Mouse (Mus musculus) right cerebral cortex, postnatal 36 days (tissue): ENCODE measurements around the gene Paqr6.
"Not testable (repeated sequence)": the region's sequence is repeated elsewhere in the genome, so short reads cannot be mapped to it uniquely, and the experiment has no call there.

Experiments
- DNase-seq, 2 experiments: peaks; one replicate each; pipeline ENCODE4 v3.0.0; 2022; ENCODE audit warnings: low spot score in 2 of 2, mixed read lengths in 1 of 2

The Paqr6 gene

GRCm38 (mm10) chr3:88365705-88366361 lies 1.4 kb downstream of the Paqr6 start:
- peak in 1 of 2 experiments; percentile 28 for DNase-seq

GRCm38 (mm10) chr3:88366830-88367428 lies 2.5 kb downstream of the Paqr6 start:
- DNase-seq = peak; percentile 61 to 69

- not testable (repeated sequence) for DNase-seq
Measured at GRCm38 (mm10) chr3:88367517-88367916, 3.1 kb downstream of the Paqr6 start.

DNA sequence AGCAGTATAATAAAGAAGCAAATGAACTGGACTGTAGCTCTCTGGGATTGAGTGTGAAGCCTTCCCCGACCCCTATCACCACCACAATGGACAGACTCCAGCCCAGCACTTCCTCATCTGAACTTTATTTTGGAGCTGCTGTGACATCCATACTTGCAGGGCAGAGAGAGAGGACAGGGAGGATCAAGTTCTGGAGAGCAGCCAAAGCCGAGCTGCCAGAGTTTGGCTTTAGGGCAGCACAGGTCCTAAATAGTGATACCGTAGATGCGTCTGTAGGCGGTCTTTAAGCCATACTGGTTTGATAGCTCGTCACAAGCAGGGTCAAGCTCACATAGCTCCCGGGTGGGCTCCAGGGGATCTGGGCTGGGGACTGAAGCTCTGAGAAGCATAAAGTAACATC lies 4.1 kb downstream of the Paqr6 start:
- DNase-seq = not testable (repeated sequence)

DNA sequence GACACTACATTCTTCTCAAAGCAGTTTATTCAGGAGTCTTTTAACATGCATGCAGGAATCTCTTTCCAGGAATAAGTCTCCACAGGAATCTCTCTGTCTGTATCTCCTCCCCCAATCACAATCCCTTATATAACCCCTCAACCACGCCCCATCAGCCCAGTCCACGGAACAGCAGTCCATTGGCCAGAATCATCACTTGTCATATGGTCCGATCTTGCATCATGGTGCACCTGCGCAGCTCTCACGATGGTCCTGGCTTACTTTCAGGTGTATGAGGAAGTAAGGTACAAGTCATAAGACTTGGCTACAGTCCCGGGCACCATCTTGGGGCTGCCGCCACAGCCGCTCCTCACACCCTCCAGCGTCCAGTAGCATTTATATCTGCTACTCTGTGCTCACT lies 8.3 kb downstream of the Paqr6 start, which contains the start of gene Bglap3:
TSS of gene Bglap3 (minus strand) at position 101 of the 400 bp plus-strand sequence.
- DNase-seq = not testable (repeated sequence)

- DNase-seq = not testable (repeated sequence)
Measured at GRCm38 (mm10) chr3:88375750-88376626, 11.6 kb downstream of the Paqr6 start.

DNA sequence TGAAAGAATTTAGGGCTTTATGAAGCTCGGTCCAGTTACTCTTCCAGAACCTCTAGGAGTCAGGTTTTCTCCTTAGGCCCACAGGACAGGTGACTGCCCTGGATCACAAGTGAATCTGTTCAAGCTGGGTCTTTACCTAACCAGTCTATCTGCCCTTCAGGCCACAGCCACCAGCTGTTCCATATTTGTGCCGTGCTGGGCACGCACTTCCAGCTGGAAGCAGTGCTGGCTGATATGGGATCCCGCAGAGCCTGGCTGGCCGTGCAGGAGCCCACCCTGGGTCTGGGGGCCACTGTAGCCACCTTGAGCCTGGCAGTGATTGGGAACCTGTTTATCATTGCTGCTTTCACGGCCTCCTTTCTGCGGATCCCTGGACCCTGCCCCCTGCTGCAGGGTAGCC lies 12.3 kb downstream of the Paqr6 start:
- not testable (repeated sequence) for DNase-seq

DNA sequence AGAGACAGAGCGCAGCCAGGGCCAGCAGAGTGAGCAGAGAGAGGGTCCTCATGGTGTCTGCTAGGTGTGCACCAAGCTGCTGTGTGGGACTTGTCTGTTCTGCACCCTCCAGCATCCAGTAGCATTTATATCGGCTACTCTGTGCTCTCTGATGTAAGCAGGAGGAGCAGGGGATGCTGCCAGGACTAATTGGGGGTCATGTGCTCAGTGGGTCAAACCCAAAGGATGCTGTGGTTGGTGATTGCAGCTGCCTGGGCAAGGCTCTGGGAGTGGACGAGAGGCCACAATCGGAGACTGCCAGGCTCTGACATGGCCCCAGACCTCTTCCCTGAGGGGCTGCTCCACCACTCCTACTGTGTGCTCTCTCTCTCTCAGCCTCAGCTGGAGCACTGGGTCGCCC lies 14.2 kb downstream of the Paqr6 start, which contains the start of gene Bglap2:
TSS of gene Bglap2 (minus strand) at position 101 of the 400 bp plus-strand sequence.
- not testable (repeated sequence) for DNase-seq

GRCm38 (mm10) chr3:88381389-88382315 lies 17.3 kb downstream of the Paqr6 start:
- not testable (repeated sequence) for DNase-seq

GRCm38 (mm10) chr3:88382383-88382782 lies 18.0 kb downstream of the Paqr6 start:
- DNase-seq = not testable (repeated sequence)

GRCm38 (mm10) chr3:88384364-88384763 lies 20.0 kb downstream of the Paqr6 start, which contains the start of gene Bglap:
Gene Bglap, minus strand, starts transcription at chr3:88384464.
- no peak for DNase-seq

DNA sequence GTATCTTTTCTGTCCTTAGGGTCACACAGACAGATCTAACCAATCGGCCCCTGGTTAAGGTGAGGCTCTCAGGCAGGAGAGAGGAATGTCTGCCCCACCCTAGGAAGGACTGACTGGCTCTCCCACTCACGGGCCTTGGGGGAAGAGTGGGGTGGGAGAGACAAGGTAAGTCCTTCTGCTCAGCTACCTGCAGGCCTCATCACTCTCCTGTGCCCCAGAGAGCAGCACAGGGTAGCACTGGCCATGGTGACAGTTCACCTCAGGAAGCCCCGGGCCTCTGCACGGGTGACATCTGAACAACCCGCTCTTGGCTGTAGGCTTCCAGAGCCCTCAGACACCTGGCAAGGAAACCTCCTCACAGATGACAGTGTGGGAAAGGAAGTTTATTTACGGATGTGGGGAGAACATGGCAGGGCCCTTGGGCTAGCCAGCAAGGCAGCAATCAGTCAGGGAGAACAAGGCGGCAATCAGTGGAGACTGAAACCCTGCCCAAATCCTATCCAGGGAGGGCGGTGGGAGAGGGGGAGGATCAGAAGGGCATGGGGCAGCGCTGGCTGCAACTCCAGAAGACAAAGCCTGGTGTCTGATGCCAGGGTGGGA lies 29.5 kb downstream of the Paqr6 start:
- no peak for DNase-seq

GRCm38 (mm10) chr3:88395288-88395687 lies 30.9 kb downstream of the Paqr6 start:
- DNase-seq = no peak

GRCm38 (mm10) chr3:88395742-88396141 lies 31.4 kb downstream of the Paqr6 start:
- DNase-seq = no peak

DNA sequence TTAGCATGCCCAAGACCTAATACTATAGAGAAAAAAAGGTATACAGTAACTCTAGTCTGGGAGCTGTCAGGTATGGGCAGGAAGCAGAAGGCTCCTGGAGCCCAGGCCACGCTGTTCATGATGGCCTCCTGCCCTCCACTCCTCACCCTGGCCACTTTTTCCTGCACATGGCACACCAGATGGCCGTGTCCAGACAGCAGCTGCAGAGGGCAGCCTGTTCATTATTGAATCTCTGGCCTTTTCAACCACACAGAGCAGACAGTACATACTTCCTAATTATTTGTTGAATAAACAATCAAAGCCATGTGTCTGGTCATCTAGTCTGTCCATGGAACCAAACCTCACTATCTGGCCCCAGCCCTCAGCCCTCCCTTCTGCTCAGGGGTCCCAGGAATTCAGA lies 34.3 kb downstream of the Paqr6 start:
- DNase-seq = no peak

DNA sequence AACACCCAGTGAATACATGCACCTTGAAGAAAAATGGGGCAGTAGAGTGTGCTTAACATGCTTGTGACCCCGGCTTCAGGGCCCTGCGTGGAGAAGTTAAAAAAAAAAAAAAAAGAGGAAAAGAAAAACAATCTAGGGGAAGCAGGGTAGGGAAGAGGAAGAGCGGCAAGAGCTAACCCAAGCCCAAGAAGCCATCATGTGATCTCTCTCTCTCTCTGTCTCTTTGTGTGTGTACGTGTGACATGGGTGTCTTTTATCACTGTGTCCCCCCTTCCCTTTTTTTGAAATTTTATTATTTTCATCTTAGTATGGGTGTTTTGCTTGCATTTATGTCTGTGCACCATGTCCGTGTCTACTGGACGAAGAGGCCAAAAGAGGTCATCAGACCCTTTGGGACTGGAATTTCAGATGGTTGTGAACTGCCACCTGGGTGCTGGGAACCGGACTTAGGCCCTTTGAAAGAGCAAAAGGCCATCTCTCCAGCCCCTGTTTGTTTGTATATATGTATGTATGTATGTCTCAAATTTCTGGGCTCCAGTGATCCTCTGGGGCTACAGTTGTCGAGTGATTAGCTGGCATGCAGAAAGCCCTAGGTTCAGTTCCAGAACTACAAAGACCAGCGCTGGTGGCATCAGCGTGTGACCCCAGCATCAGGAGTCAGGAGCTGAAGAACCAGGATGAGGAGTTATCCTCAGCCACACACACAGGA lies 39.3 kb downstream of the Paqr6 start:
- DNase-seq = no peak

- peak; percentile 41 to 54 for DNase-seq
Measured at GRCm38 (mm10) chr3:88407090-88407489, 42.7 kb downstream of the Paqr6 start.

DNA sequence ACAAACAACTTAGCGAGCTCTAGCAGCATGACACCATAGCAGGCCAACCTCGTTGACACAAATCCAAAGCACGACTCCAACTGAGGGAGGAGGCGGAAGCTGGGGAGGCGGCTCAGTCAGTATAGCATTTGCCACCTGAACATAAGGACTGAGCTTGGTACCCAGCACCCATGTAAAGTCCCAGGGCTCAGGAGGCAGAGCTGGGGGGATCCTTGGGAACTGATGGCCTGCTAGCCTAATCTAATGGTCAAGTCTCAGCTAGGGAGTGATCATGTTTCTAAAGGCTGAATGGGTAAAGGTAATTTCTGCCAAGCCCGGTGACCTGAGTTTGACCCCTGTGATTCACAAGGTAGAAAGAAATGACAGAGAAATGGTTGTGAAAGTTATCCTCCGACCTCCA lies 43.1 kb downstream of the Paqr6 start:
- no peak for DNase-seq

DNA sequence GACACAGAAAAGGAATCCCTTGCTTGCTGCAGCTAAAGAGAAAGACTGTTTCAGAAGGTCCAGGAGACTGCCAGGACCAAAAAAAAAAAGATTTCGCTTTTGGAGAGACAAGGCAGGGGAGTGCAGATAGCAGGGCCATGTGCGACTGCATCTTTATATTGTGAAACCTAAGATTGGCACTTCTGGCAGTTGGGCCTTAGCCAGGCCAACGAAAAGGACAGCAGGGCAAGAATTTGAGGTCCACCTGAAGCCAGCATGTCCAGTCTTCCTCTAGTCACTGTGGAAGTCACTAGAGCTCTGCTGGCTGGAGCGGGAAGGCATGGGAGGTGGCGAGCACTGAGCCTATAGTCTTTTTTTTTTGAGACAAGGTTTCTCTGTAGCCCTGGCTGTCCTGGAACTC lies 44.6 kb downstream of the Paqr6 start:
- no peak for DNase-seq
